Mouse (Mus musculus) adrenal gland, postnatal 4 days (tissue): ENCODE results near the gene Grip1. TPM values are rescaled to one million over a fixed set of nuclear protein-coding genes. Genes with fewer than 3 reads are reported as not detected.

ENCODE experiments used
- DNase-seq, 2 experiments: peaks; one replicate each; pipeline ENCODE4 v3.0.0; 2021 to 2022; ENCODE audit warnings: low spot score in 2 of 2, mixed read lengths in 2 of 2
- total RNA-seq, 2 experiments: library from RNA; stranded (reverse); gene quantifications; 2 replicates each; pipeline ENCODE4 v1.2.3; 2021

The Grip1 gene
- total RNA-seq, 2 experiments from 2014 or later, result 4.1 TPM

DNA sequence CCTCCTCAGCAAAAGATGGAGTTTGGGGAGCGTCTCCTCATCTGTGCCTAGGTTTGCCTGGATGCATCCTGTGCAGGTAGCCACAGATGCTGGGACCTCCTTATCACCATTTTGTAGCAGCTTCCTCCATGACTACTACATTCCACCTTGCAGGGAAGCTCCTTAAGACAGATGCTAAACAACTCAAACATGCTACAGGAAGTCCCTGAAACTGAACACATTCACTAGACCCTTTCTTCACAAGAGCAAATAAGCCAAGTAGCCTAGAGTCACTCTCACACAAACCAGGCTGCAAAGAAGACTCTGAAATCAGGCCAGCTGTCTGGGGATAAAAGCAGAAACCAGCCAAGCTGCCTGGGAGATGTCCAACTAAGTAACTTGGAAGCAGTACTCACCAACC is 661.6 kb downstream of the Grip1 start:
- DNase-seq, result no peak

DNA sequence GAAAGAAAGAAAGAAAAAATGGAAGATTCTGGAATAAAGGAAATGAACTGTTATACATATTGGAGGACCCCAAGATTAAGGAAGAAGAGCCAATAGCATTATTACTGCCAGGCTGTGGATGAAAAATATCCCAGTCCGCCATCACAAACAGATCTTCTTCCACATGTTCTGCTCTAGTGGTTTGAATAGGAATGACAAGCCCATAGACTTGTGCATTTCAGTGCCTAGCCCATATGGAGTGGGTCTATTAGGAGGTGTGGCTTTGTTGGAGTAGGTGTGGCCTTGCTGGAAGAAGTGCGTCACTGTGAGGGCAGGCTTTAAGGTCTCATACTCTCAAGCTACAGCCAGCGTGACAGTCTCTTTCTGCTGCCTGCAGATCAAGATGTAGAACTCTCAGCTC is 670.1 kb downstream of the Grip1 start:
- no peak for DNase-seq

DNA sequence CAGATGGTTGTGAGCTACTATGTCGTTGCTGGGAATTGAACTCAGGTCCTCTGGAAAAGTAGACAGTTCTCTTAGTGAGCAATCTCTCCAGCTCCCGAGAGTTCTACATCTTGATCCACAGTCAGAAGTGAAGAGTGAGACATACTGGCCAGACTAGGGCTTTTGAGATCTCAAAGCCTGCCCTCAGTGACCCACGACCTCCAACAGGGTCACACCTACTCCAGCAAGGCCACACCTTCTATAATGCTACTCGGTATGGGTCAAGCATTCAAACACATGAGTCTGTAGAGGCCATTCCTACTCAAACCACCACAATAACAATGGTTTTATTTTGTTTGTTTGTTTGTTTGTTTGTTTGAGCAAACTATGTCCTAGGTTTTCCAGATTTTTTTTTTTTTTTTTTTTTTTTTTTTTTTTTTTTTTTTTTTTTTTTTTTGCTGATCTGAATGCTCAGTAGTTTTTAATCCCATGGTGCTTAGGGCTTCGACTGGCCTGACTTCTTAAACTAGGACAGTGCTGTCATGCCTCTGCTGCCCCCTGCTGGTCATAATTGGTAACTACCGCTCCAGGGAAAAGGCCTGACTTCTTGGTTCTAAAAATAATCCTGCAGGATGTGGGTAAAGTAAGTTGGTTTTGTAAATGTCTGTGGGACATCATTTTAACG is 671.3 kb downstream of the Grip1 start:
- DNase-seq, result peak; percentile 62 to 77

DNA sequence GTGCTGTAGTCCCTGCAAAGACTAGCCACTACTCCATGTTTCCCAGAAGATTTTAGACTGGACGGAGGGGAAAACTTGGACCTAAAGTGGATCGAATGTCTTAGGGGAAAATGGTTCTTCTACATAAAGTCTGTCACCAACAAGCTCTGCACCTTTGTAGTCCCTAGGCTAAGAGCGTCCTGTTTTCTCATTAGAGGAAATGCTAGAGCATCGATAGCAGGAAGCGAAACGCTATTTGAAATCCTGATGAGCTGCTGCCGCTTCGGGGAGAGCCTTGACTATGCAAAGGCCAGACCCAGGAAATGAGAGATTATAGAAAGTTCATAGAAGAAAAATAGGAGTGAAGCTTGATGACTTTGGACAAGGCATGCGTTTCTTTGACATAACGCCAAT is 671.8 kb downstream of the Grip1 start:
- no peak for DNase-seq

DNA sequence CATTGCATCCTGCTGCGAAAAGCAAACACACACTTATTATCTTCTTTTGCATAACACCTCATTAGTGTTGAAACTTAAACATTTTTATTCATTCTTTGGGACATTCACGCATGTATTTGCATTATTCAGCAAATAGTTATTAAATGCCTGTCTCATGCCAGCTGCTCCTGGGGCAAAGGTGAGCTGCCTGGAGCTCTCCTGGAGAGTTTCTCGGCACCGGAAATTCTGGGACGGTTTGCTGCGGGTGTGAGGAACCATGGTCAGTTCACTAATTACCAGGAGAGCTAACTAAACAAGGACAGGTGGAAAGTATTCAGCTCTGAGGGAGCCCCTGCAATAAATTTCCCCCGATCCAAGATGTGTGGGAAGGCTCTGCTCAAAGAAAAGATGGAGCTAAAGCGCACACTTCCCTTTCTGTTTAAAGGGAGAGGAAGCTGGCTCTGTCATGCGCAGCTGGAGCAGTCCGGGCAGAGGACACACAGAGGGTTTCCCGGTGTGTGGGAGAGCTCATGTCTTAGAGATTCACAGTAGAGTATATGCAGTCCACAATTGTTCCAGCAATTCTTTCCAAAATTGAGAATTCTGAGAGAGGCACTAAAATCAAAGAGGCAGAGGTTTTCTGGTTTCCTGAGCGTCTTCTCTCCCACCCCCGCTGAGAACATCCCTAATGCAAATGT is 675.1 kb downstream of the Grip1 start:
- DNase-seq, result no peak

DNA sequence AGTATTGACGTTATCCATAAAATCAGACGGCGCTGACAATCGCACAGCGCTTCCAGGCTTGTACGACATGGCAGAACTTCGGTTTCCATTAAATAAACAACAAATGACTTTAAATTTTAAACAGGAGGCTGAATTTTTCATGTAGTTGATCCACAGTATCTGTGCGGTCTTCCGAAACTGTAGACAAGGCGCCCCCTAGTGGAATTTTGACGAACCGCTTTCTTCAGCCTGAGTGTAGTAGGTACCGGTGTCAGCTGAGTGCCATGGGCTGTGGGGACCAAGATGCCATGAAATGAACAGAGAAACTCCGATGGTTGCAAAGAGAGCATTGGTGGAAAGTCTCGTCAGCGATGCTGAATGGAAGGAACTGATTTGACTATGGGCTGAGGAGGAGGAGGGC is 677.0 kb downstream of the Grip1 start:
- no peak for DNase-seq

DNA sequence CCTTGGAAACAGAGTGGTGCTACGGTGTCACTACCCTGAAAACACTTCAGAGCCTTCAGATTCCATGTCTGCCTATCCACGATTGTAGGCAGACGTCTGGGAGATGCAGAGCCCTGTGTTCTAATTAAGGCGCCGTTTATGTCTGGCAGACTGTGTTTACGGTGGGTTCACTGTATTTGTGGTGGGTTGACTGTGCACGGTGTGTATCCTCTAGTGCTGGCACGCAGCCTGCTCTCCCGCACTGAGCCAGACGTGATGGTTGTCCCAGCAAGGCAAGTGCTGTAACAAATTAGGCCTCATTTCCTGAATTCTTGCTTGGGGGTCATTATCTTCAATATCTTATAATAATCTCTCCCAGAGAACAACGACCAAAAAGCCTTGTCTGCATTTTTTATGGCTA is 680.1 kb downstream of the Grip1 start:
- no peak for DNase-seq

DNA sequence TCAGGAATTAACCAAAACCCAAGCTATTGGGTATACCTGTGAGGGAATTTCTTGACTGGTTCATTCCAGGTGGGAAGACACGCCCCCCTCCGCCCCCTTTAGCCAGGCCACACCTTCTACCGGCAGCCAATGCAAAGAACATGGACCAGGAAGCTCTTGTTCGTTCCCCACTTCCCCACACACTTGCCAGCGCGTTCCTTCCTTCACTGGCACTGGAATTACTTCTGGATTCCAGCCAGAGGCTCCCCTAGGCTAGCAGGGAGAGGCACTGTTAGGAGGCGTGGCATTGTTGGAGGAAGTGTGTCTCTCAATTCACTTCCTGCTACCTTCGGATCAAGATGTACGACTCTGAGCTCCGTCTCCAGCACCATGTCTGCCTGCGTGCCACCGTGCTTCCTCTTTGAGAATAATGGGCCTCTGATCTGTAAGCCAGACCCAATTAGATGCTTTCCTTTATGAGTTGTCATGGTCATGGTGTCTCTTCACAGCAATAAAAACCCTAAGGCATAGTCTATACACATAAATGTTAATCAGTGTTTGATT is 682.5 kb downstream of the Grip1 start:
- no peak for DNase-seq

Other genes with a start within 250 kb of the Grip1 start
- gene Cand1, start 213.8 kb upstream of the Grip1 start, total RNA-seq, result 100 to 1,000 TPM; 115 TPM